Mouse (Mus musculus) heart, embryonic 10.5 days (tissue): ENCODE data around the gene Cpne2. TPM values are rescaled to one million over a fixed set of nuclear protein-coding genes. Genes with fewer than 3 reads are reported as not detected.

ENCODE experiments used
- DNase-seq: peaks from one replicate; pipeline ENCODE4 v3.0.0-alpha.2; 2017; ENCODE audit warnings: low spot score
- H3K27ac ChIP-seq: fragments of 300-500 bp; sonication (generic); 2 replicates; pipeline ENCODE4 v1.5.1; 2016; ENCODE audit warnings: mild to moderate bottlenecking
- H3K27me3 ChIP-seq: fragments of 300-500 bp; sonication (generic); 2 replicates; pipeline ENCODE4 v1.6.1; 2016; ENCODE audit warnings: mild to moderate bottlenecking; ENCODE audit not compliant: poor library complexity, insufficient read depth, severe bottlenecking
- H3K36me3 ChIP-seq: fragments of 300-500 bp; sonication (generic); 2 replicates; pipeline ENCODE4 v1.6.1; 2016; ENCODE audit warnings: mild to moderate bottlenecking, moderate library complexity
- H3K4me1 ChIP-seq: fragments of 300-500 bp; sonication (generic); 2 replicates; pipeline ENCODE4 v1.6.1; 2016; ENCODE audit warnings: mild to moderate bottlenecking
- H3K4me3 ChIP-seq: fragments of 300-500 bp; sonication (generic); 2 replicates; pipeline ENCODE4 v1.5.1; 2016; ENCODE audit warnings: mild to moderate bottlenecking, moderate library complexity
- H3K9me3 ChIP-seq: fragments of 300-500 bp; sonication (generic); 2 replicates; pipeline ENCODE4 v1.6.1; 2016; ENCODE audit warnings: mild to moderate bottlenecking, moderate library complexity
- WGBS: fragments of 180-500 bp; shearing (Covaris S2); methylation state at CpG from one replicate; pipeline ENCODE4 v1.1.7; 2016; 5-methylcytosine and 5-hydroxymethylcytosine counted together
- polyA plus RNA-seq: library from polyadenylated mRNA; unstranded; fragments of >200 nt; fragmentation: Nextera tagmentation; extraction: Ambion mirVana; gene quantifications from 2 replicates; pipeline ENCODE4 v1.2.1, GENCODE M21; 2016

The Cpne2 gene
- polyA plus RNA-seq, 1 experiment from 2014 or later: 6.8 TPM

GRCm38 (mm10) chr8:94567159-94567849 is 34.5 kb downstream of the Cpne2 start:
- no peak overlapping the region for H3K27ac ChIP-seq
- DNase-seq: no peak
- peaks cover 8% of the 10 kb centered on the region; the same call in 1 of the 2 replicates for H3K27me3 ChIP-seq
- no peak overlapping the region for H3K4me3 ChIP-seq
- no peaks in the 10 kb centered on the region for H3K36me3 ChIP-seq
- 77% methylated on average over 8 of the region's 8 CpGs for WGBS
- H3K4me1 ChIP-seq: 0 out of 2 replicates have a peak, but pooled peaks cover 13% of the 10 kb centered on the region
- H3K9me3 ChIP-seq: no peaks in the 10 kb centered on the region

- no peak for DNase-seq
- Histone ChIP-seq H3K9me3 (no peaks in the 10 kb centered on the region), H3K27me3 (no peaks in the 10 kb centered on the region), H3K36me3 (no peaks in the 10 kb centered on the region), H3K4me1 (0 out of 2 replicates have a peak, but pooled peaks cover 13% of the 10 kb centered on the region), H3K4me3 (no peak overlapping the region), H3K27ac (no peak overlapping the region)
- WGBS: 77% methylated on average over 8 of the region's 8 CpGs
Measured at GRCm38 (mm10) chr8:94568098-94568497, 35.3 kb downstream of the Cpne2 start.

- Histone ChIP-seq H3K4me3 (no peak overlapping the region), H3K9me3 (no peaks in the 10 kb centered on the region), H3K4me1 (0 out of 2 replicates have a peak, but pooled peaks cover 7% of the 10 kb centered on the region), H3K27ac (no peak overlapping the region), H3K27me3 (no peaks in the 10 kb centered on the region), H3K36me3 (peaks cover 12% of the 10 kb centered on the region)
- 63% methylated on average over 1 of the region's 1 CpGs for WGBS
- DNase-seq: no peak
Measured at GRCm38 (mm10) chr8:94569419-94569818, 36.6 kb downstream of the Cpne2 start.

GRCm38 (mm10) chr8:94571896-94572295 is 39.1 kb downstream of the Cpne2 start:
- H3K36me3 ChIP-seq: peaks cover 37% of the 10 kb centered on the region
- H3K27ac ChIP-seq: no peak overlapping the region
- no peaks in the 10 kb centered on the region for H3K27me3 ChIP-seq
- H3K4me3 ChIP-seq: no peak overlapping the region
- H3K4me1 ChIP-seq: no peaks in the 10 kb centered on the region
- DNase-seq: no peak
- 80% methylated on average over 2 of the region's 2 CpGs for WGBS
- no peaks in the 10 kb centered on the region for H3K9me3 ChIP-seq

- no peak overlapping the region for H3K4me3 ChIP-seq
- DNase-seq: no peak
- H3K27ac ChIP-seq: no peak overlapping the region
- H3K27me3 ChIP-seq: no peaks in the 10 kb centered on the region
- H3K36me3 ChIP-seq: peaks cover 61% of the 10 kb centered on the region
- WGBS: 90% methylated on average over 16 of the region's 16 CpGs
- H3K4me1 ChIP-seq: no peaks in the 10 kb centered on the region
- H3K9me3 ChIP-seq: no peaks in the 10 kb centered on the region
Measured at GRCm38 (mm10) chr8:94574159-94574907, 41.5 kb downstream of the Cpne2 start.

- peaks cover 67% of the 10 kb centered on the region for H3K36me3 ChIP-seq
- no peaks in the 10 kb centered on the region for H3K4me1 ChIP-seq
- no peak overlapping the region for H3K27ac ChIP-seq
- no peaks in the 10 kb centered on the region for H3K9me3 ChIP-seq
- H3K27me3 ChIP-seq: no peaks in the 10 kb centered on the region
- 94% methylated on average over 4 of the region's 4 CpGs for WGBS
- DNase-seq: no peak
- H3K4me3 ChIP-seq: no peak overlapping the region
Measured at GRCm38 (mm10) chr8:94575148-94575547, 42.4 kb downstream of the Cpne2 start.

- Histone ChIP-seq H3K27ac (no peak overlapping the region), H3K27me3 (no peaks in the 10 kb centered on the region), H3K4me1 (no peaks in the 10 kb centered on the region), H3K36me3 (peaks cover 93% of the 10 kb centered on the region), H3K9me3 (no peaks in the 10 kb centered on the region), H3K4me3 (no peak overlapping the region)
- 87% methylated on average over 7 of the region's 7 CpGs for WGBS
- DNase-seq: no peak
Measured at GRCm38 (mm10) chr8:94581820-94582483, 49.2 kb downstream of the Cpne2 start.

- Histone ChIP-seq H3K9me3 (no peaks in the 10 kb centered on the region), H3K4me3 (no peak overlapping the region), H3K4me1 (no peaks in the 10 kb centered on the region), H3K27ac (no peak overlapping the region), H3K36me3 (peaks cover 93% of the 10 kb centered on the region), H3K27me3 (no peaks in the 10 kb centered on the region)
- 92% methylated on average over 6 of the region's 6 CpGs for WGBS
- DNase-seq: no peak
Measured at GRCm38 (mm10) chr8:94582569-94582968, 49.8 kb downstream of the Cpne2 start.

- peaks cover 86% of the 10 kb centered on the region for H3K36me3 ChIP-seq
- no peaks in the 10 kb centered on the region for H3K27me3 ChIP-seq
- no peaks in the 10 kb centered on the region for H3K4me1 ChIP-seq
- no peak overlapping the region for H3K27ac ChIP-seq
- WGBS: 75% methylated on average over 4 of the region's 4 CpGs
- no peak overlapping the region for H3K4me3 ChIP-seq
- no peak for DNase-seq
- H3K9me3 ChIP-seq: no peaks in the 10 kb centered on the region
Measured at GRCm38 (mm10) chr8:94584238-94584817, 51.5 kb downstream of the Cpne2 start.

- no peaks in the 10 kb centered on the region for H3K9me3 ChIP-seq
- no peaks in the 10 kb centered on the region for H3K4me1 ChIP-seq
- H3K36me3 ChIP-seq: peaks cover 27% of the 10 kb centered on the region
- no peaks in the 10 kb centered on the region for H3K27me3 ChIP-seq
- no peak overlapping the region for H3K4me3 ChIP-seq
- no peak for DNase-seq
- 75% methylated on average over 4 of the region's 4 CpGs for WGBS
- no peak overlapping the region for H3K27ac ChIP-seq
Measured at GRCm38 (mm10) chr8:94591691-94592090, 58.9 kb downstream of the Cpne2 start.

- DNase-seq: no peak
- H3K9me3 ChIP-seq: no peaks in the 10 kb centered on the region
- no peak overlapping the region for H3K27ac ChIP-seq
- 77% methylated on average over 1 of the region's 1 CpGs for WGBS
- H3K4me3 ChIP-seq: no peak overlapping the region
- H3K27me3 ChIP-seq: no peaks in the 10 kb centered on the region
- no peaks in the 10 kb centered on the region for H3K4me1 ChIP-seq
- H3K36me3 ChIP-seq: peaks cover 8% of the 10 kb centered on the region; the same call in 1 of the 2 replicates
Measured at GRCm38 (mm10) chr8:94594211-94594610, 61.4 kb downstream of the Cpne2 start.

- no peaks in the 10 kb centered on the region for H3K36me3 ChIP-seq
- peak overlapping the region; percentile 99 for H3K4me3 ChIP-seq
- H3K27me3 ChIP-seq: no peaks in the 10 kb centered on the region
- peak overlapping the region; percentile 93 for H3K27ac ChIP-seq
- DNase-seq: no peak
- WGBS: 35% methylated on average over 5 of the region's 5 CpGs
- H3K4me1 ChIP-seq: peaks cover 25% of the 10 kb centered on the region
- no peaks in the 10 kb centered on the region for H3K9me3 ChIP-seq
Measured at GRCm38 (mm10) chr8:94600478-94600877, 67.7 kb downstream of the Cpne2 start.
